Mouse (Mus musculus): ENCODE measurements at regions not wholly inside any gene's neighbourhood (a gene's known extent, or its start where the extent isn't known, plus 50 kb on each side); places are given as distances from the start of the nearest gene placed in this dataset.

DNA sequence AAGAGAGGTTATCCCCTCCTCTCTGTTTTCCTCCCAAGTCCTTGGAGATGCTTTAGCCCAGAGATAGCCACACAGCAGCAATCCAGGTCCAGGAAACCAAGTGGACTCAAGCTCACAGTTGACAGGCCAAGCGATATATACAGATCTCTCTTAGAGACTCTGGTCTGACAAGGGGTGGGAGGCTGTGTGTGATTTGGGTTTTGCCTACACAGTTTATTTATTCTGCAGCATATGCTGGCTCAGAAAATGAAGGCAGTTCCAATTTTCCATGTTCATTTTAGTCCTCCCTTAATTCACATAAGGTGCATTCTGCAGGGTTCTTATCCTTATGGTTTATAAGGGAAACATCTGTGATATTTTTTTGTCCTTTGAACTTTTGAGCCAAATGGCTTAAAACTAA lies 595.0 kb upstream of the Apob start:
- 71% methylated on average over 1 of the region's 1 CpGs for WGBS
- ATAC-seq (ENCODE audit: insufficient number of reproducible peaks, insufficient read depth, low FRiP score, low TSS enrichment): no peak
- Histone ChIP-seq H3K9ac (no peak overlapping the region), H3K27me3 (no peaks in the 10 kb centered on the region), H3K27ac (no peak overlapping the region), H3K9me3 (no peaks in the 10 kb centered on the region), H3K4me3 (no peak overlapping the region), H3K36me3 (no peaks in the 10 kb centered on the region), H3K4me1 (no peaks in the 10 kb centered on the region), H3K4me2 (replicated peaks) (no peak overlapping the region)

DNA sequence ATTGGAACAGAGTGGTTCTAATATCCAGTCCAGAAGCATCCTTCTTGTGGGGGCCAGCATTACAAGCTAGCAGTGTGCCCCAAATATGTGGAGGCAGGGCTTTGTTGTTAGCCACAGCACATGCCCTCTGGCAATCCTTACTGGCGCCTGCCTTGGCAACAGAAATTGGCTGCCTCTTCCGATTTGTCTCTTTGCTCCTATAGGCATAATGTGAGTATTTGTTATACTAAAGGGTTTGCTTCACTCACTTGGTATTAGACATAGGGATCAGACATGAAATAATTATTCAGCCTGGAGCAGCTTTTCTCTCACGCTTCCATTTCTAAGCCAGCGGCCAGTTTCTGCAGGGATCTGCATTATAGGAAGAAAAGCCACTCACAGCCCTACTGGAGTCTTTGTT lies 573.6 kb upstream of the Apob start:
- H3K9me3 ChIP-seq: no peaks in the 10 kb centered on the region
- ATAC-seq (ENCODE audit: insufficient number of reproducible peaks, insufficient read depth, low FRiP score, low TSS enrichment): no peak
- H3K36me3 ChIP-seq: no peaks in the 10 kb centered on the region
- no peak overlapping the region for H3K9ac ChIP-seq
- H3K4me3 ChIP-seq: no peak overlapping the region
- H3K4me2 ChIP-seq (replicated peaks): no peak overlapping the region
- no peaks in the 10 kb centered on the region for H3K27me3 ChIP-seq
- 65% methylated on average over 4 of the region's 4 CpGs for WGBS
- H3K27ac ChIP-seq: no peak overlapping the region
- H3K4me1 ChIP-seq: no peaks in the 10 kb centered on the region

DNA sequence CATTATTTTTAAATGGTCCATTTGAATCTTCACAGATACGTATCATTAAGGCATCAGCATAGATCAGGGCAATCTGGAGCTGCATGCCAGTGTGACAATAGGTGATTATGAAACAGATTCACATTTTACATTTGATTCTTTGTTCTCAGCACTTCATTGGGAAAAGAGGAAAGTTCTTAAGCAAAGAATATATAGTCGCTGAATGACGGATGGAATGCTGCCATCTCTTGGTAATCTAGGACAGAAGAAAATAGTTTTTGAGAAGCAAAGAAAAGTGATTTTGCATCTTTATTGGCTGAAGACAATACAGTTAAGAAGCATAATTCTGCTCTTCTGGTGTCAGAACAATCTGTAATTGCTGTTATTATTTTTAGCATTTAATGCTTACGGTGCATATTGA lies 565.6 kb upstream of the Apob start:
- ATAC-seq (ENCODE audit: insufficient number of reproducible peaks, insufficient read depth, low FRiP score, low TSS enrichment): no peak
- 92% methylated on average over 4 of the region's 4 CpGs for WGBS

DNA sequence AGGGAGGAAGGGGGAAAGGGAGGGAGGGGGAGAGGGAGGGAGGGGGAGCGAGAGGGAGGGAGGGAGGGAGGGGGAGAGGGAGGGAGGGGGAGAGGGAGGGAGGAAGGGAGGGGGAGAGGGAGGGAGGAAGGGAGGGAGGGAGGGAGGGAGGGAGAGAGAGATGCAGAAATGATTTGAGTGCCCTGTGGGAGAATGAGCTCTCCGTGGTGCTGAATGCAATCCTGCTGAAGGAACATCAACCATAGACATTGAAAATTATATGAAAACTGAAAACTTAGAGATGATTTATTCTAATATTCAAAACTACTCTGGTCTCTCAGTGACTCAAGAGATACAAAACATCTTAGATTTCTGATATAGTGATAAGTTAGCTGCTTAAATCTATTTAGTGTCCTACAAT lies 557.2 kb upstream of the Apob start:
- no peak for ATAC-seq (ENCODE audit: insufficient number of reproducible peaks, insufficient read depth, low FRiP score, low TSS enrichment)
- no peaks in the 10 kb centered on the region for H3K4me1 ChIP-seq
- no peak overlapping the region for H3K4me3 ChIP-seq
- H3K36me3 ChIP-seq: no peaks in the 10 kb centered on the region
- H3K27ac ChIP-seq: no peak overlapping the region
- no peaks in the 10 kb centered on the region for H3K9me3 ChIP-seq
- WGBS: 31% methylated on average over 1 of the region's 2 CpGs
- H3K4me2 ChIP-seq (replicated peaks): no peak overlapping the region
- H3K27me3 ChIP-seq: no peaks in the 10 kb centered on the region
- H3K9ac ChIP-seq: no peak overlapping the region

More for the DNA sequence above, 565.6 kb upstream of the Apob start:
- no peak overlapping the region for H3K4me2 ChIP-seq (replicated peaks)
- no peaks in the 10 kb centered on the region for H3K9me3 ChIP-seq
- H3K4me3 ChIP-seq: no peak overlapping the region
- no peaks in the 10 kb centered on the region for H3K4me1 ChIP-seq
- H3K27ac ChIP-seq: no peak overlapping the region
- no peak overlapping the region for H3K9ac ChIP-seq
- no peaks in the 10 kb centered on the region for H3K27me3 ChIP-seq
- no peaks in the 10 kb centered on the region for H3K36me3 ChIP-seq

DNA sequence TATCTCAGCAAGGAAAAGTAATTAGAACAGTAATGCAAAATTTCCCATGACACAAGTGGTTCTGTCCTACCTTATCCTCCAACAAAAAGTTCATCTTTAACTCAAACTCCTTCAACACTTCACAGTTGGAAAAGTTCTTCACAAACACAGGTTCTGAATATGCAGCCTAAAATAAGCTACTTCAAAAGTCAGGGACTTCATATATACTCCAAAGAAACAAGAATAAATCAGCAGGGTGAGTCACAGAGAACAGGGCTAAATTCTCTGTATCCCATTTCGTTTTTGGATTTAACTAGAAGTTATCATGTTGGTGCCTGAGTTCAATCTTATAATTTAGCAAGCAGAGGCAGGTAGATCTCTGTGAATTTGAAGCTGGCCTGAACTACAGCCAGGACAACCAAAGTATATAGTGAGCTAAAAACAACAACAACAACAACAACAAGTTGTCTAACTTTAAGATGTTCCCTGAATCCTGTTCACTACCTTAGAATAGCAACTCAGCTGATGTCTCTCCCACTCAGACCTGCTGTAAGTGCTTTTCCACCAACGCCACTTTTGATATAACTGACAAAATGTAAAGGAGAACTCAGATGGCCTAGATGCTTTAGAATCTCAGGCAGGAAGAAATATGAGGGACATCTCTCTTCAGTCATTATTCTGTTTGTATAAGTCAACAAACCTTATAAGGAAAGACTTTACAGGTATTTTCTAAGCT lies 555.5 kb upstream of the Apob start:
- Histone ChIP-seq H3K36me3 (no peaks in the 10 kb centered on the region), H3K4me1 (no peaks in the 10 kb centered on the region), H3K9ac (no peak overlapping the region), H3K4me2 (replicated peaks) (no peak overlapping the region), H3K27me3 (no peaks in the 10 kb centered on the region), H3K4me3 (no peak overlapping the region), H3K9me3 (no peaks in the 10 kb centered on the region), H3K27ac (no peak overlapping the region)
- ATAC-seq (ENCODE audit: insufficient number of reproducible peaks, insufficient read depth, low FRiP score, low TSS enrichment): no peak
- 53% methylated on average over 2 of the region's 2 CpGs for WGBS

DNA sequence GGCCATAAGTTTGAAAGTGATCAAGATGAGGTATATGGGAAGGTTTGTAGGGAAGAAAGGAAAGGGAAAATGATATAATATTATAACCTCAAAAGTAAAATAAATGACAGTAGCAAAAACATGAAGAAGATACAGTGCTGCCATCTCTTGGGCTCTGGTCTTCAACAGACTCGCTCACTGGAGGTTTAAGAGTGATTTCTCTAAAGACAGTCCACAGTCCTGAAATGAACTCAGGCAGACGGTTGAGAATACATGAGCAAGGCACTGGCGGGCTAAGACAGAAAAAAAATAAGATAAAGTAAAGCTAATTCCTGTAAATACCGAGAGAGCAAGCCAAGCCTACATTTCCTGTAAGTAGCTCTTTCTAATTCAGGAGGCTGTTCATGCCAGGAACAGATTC lies 546.5 kb upstream of the Apob start:
- H3K4me3 ChIP-seq: no peak overlapping the region
- no peaks in the 10 kb centered on the region for H3K4me1 ChIP-seq
- 82% methylated on average over 4 of the region's 4 CpGs for WGBS
- no peak overlapping the region for H3K9ac ChIP-seq
- ATAC-seq (ENCODE audit: insufficient number of reproducible peaks, insufficient read depth, low FRiP score, low TSS enrichment): no peak
- H3K4me2 ChIP-seq (replicated peaks): no peak overlapping the region
- no peaks in the 10 kb centered on the region for H3K27me3 ChIP-seq
- H3K9me3 ChIP-seq: no peaks in the 10 kb centered on the region
- no peak overlapping the region for H3K27ac ChIP-seq
- H3K36me3 ChIP-seq: no peaks in the 10 kb centered on the region

DNA sequence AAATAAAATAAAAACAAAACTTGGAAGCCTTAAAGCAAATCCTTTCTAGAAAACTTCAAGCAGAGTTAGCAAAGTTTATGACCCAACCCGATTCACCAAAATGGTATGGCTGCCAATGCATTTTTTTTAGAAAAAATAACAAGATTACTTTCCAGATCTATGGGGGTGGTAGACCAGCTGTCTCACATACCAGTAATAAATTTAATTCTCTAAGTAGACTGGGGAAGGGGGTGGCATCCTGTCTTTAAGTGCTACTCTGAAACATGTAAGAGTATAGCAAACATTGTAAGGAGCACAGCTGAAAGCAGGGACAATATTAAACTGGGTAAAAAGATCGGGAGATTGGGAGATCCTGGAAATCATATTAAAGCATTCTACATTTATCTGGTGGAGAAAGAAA lies 532.2 kb upstream of the Apob start:
- Histone ChIP-seq H3K9me3 (no peaks in the 10 kb centered on the region), H3K9ac (no peak overlapping the region), H3K4me1 (no peaks in the 10 kb centered on the region), H3K4me2 (replicated peaks) (no peak overlapping the region), H3K27me3 (no peaks in the 10 kb centered on the region), H3K27ac (no peak overlapping the region), H3K36me3 (no peaks in the 10 kb centered on the region), H3K4me3 (no peak overlapping the region)
- WGBS: 84% methylated on average over 2 of the region's 2 CpGs
- no peak for ATAC-seq (ENCODE audit: insufficient number of reproducible peaks, insufficient read depth, low FRiP score, low TSS enrichment)

DNA sequence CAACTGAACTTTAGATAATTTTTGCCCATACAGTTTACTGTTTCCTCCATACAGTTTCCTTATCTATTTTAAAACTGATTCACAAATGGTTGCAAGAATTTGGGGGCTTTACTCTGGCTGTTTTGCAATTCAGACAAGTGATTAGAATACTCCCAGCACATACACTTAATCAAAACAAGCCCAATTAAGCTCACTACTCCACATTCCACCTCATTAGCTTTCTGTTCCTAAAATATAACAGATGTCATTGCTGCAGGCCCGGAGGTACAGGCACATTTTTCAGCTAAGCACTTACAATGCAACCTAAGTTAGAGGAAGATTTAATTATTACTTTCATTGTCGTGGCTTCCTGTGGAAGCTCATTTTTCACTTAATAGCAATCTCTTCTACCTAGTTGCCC lies 526.9 kb upstream of the Apob start:
- no peaks in the 10 kb centered on the region for H3K9me3 ChIP-seq
- no peak overlapping the region for H3K27ac ChIP-seq
- no peaks in the 10 kb centered on the region for H3K36me3 ChIP-seq
- no peak for ATAC-seq (ENCODE audit: insufficient number of reproducible peaks, insufficient read depth, low FRiP score, low TSS enrichment)
- H3K27me3 ChIP-seq: no peaks in the 10 kb centered on the region
- no peak overlapping the region for H3K9ac ChIP-seq
- H3K4me3 ChIP-seq: no peak overlapping the region
- H3K4me1 ChIP-seq: no peaks in the 10 kb centered on the region
- no peak overlapping the region for H3K4me2 ChIP-seq (replicated peaks)
- 15% methylated on average over 2 of the region's 2 CpGs for WGBS

DNA sequence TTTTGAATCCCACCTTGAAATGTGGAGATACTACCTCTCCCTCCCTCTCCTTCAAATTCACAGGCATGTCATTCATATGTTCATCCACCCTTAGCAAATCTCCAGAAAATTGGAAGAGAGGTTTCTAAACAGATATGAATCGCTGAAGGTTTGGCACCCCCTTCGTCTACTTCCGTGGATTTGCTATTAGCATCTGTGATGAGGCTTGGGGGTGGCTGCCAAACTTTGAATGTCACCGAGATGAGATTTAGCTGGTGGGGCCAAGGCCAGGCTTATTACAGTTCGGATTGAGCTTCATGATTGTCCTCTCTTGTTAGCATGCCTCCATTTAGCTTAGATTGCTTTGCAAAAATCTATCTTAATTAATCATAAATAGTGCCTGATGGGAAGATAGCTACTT lies 520.4 kb upstream of the Apob start:
- ATAC-seq (ENCODE audit: insufficient number of reproducible peaks, insufficient read depth, low FRiP score, low TSS enrichment): no peak
- Histone ChIP-seq H3K4me1 (no peaks in the 10 kb centered on the region), H3K36me3 (no peaks in the 10 kb centered on the region), H3K27ac (no peak overlapping the region), H3K27me3 (no peaks in the 10 kb centered on the region), H3K4me2 (replicated peaks) (no peak overlapping the region), H3K9me3 (no peaks in the 10 kb centered on the region), H3K4me3 (no peak overlapping the region), H3K9ac (no peak overlapping the region)
- WGBS: 90% methylated on average over 5 of the region's 5 CpGs

DNA sequence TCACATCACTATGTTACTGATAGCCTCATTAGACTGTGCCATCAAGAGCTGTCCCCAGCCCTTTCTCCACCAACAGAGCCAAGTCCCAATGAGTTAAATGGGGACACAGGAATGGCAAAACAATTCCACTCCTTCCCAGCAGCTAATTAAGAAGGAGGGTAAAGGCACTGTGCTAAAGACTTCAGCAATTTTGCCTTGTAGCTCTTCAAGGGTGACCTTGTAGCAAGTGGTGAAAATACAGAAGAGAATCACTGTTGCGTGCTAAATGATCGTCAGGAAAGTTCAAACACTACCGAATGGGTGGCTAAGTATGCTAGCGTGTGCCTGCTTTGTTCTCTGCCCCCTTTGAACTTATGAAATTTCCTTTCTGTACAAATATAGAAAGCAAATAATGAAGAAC lies 519.9 kb upstream of the Apob start:
- Histone ChIP-seq H3K36me3 (no peaks in the 10 kb centered on the region), H3K9me3 (no peaks in the 10 kb centered on the region), H3K27ac (no peak overlapping the region), H3K9ac (no peak overlapping the region), H3K27me3 (no peaks in the 10 kb centered on the region), H3K4me2 (replicated peaks) (no peak overlapping the region), H3K4me1 (no peaks in the 10 kb centered on the region), H3K4me3 (no peak overlapping the region)
- WGBS: 86% methylated on average over 4 of the region's 4 CpGs
- no peak for ATAC-seq (ENCODE audit: insufficient number of reproducible peaks, insufficient read depth, low FRiP score, low TSS enrichment)

DNA sequence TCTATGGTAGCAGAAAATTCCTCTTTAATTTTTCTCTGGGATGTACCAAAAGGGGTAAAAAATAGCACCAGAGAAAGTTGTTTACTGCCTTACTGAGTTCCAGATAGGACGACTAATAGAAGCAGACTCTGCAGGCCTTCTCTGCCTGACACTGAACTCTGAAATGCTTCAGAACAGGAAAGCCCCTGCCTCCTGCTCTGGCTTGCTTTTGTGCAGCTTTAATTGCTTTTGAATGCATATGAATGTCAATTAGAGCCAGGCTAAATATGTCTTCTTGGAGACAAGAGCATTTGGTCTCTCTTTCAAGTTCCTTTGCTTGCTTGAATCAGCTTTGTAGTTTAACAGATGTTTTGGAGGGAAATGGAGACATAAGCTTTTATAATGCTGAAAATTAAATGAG lies 512.5 kb upstream of the Apob start:
- Histone ChIP-seq H3K9me3 (no peaks in the 10 kb centered on the region), H3K27ac (no peak overlapping the region), H3K27me3 (no peaks in the 10 kb centered on the region), H3K4me2 (replicated peaks) (no peak overlapping the region), H3K9ac (no peak overlapping the region), H3K4me1 (no peaks in the 10 kb centered on the region), H3K4me3 (no peak overlapping the region), H3K36me3 (no peaks in the 10 kb centered on the region)
- 16% methylated on average over 1 of the region's 1 CpGs for WGBS
- no peak for ATAC-seq (ENCODE audit: insufficient number of reproducible peaks, insufficient read depth, low FRiP score, low TSS enrichment)

DNA sequence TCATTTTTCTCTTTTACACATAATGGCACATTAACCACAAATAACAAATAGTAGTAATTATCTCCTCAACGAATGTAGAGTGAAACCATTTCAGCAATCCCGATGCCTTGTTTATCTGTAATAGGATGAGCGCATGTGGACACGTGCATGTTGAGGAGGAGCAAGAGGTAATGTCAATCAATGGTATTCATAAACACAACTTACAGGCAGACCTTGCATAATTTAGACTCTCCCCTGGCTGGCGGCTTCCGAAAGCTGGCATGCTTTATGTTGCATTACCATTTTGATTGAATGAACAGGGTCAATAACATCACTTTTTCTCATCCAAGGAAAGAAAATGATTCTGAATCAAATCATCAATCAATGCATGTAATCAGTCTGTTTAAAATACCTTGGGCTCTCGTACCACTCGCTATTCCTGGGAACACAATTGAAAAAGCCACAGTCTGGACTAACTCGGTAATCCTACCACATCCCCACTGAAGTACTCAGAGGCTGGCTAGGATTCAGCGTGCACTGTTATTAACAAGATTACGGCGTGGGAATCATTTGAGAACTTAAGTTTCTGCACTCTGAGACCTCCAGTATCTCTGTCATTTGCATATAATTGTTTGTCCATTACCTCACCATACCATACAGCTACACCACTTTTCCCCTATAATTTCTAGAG lies 464.7 kb upstream of the Apob start:
- Histone ChIP-seq H3K27ac (no peak overlapping the region), H3K36me3 (no peaks in the 10 kb centered on the region), H3K4me3 (no peak overlapping the region), H3K27me3 (no peaks in the 10 kb centered on the region), H3K4me2 (replicated peaks) (no peak overlapping the region), H3K9ac (no peak overlapping the region), H3K4me1 (no peaks in the 10 kb centered on the region), H3K9me3 (no peaks in the 10 kb centered on the region)
- 76% methylated on average over 12 of the region's 12 CpGs for WGBS
- no peak for ATAC-seq (ENCODE audit: insufficient number of reproducible peaks, insufficient read depth, low FRiP score, low TSS enrichment)

All from embryonic facial prominence, embryonic 12.5 days (tissue).